Mouse (Mus musculus): Measurements from ENCODE around the gene Jpt1. TPM values are rescaled to one million over a fixed set of nuclear protein-coding genes. Genes with fewer than 3 reads are reported as not detected.

The Jpt1 gene
- polyA plus RNA-seq (2012; rRNA removed; ENCODE audit: low replicate concordance), result 216 and 221 TPM in 2 replicates

GRCm38 (mm10) chr11:115514238-115514663 lies at the start of gene Jpt1:
Gene Jpt1, minus strand, starts transcription at chr11:115514387.

GRCm38 (mm10) chr11:115536038-115536681 lies 22.0 kb upstream of the Jpt1 start, which contains the start of gene Sumo2:
Gene Sumo2, minus strand, starts transcription at chr11:115536276.

DNA sequence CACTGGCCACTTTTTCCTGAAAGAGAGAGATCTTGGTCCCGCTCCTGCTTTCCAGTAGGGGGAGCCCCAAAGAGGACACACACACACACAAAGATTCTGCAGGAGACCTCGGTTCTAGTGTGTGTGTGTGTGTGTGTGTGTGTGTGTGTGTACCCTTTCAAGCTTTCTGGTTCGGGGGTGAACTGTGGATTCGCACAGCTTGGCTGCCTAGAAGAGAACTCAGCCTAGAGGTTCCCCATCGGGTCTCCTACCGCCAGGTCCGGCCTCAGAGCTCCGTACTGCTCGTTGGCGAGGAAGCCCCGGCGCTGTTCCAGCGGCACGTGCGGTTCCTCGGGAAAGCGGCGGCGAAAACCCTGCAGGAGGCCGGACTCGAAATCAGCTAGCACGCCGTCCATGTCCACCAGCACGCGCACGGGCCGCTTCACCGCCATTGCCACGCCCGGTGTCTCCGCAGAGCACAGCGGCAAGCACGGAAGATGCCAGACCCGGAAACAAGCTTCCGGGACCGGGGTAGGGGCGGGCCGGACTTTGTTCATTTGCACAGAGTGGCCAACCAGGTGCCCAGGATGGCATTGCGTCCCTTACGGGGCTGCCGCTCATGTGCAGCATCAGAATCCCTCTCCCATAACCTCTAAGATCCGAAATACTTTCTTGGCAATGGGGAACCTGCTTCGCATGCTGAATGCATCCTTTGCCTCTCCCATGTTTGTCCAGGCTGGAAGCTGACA lies 22.7 kb downstream of the Jpt1 start, which contains the start of gene Nt5c:
Gene Nt5c, minus strand, starts transcription at position 507 of the 728 bp plus-strand sequence.

GRCm38 (mm10) chr11:115475025-115475757 lies 39.0 kb downstream of the Jpt1 start, which contains the start of gene Armc7:
Gene Armc7, plus strand, starts transcription at chr11:115475667.

GRCm38 (mm10) chr11:115462243-115462891 lies 51.8 kb downstream of the Jpt1 start, which contains the start of gene Slc16a5:
Gene Slc16a5, plus strand, starts transcription at chr11:115462474.

Other genes starting within 250 kb of the Jpt1 start
- 0.11 and 0.59 TPM in 2 replicates for gene Grin2c, start 247.1 kb downstream of the Jpt1 start, polyA plus RNA-seq (2012; rRNA removed; ENCODE audit: low replicate concordance)
- 17.8 and 30.0 TPM in 2 replicates for gene Fdxr, start 237.3 kb downstream of the Jpt1 start, polyA plus RNA-seq (2012; rRNA removed; ENCODE audit: low replicate concordance)
- 4.2 and 5.5 TPM in 2 replicates for gene Fads6, start 216.7 kb downstream of the Jpt1 start, polyA plus RNA-seq (2012; rRNA removed; ENCODE audit: low replicate concordance)
- not detected in 2 replicates for gene Otop2, start 207.2 kb downstream of the Jpt1 start, polyA plus RNA-seq (2012; rRNA removed; ENCODE audit: low replicate concordance)
- gene Ush1g, start 192.3 kb downstream of the Jpt1 start, polyA plus RNA-seq (2012; rRNA removed; ENCODE audit: low replicate concordance), result 0.26 and 0.37 TPM in 2 replicates
- 0.05 and 0.16 TPM in 2 replicates for gene Otop3, start 179.7 kb downstream of the Jpt1 start, polyA plus RNA-seq (2012; rRNA removed; ENCODE audit: low replicate concordance)
- gene Hid1, start 146.6 kb downstream of the Jpt1 start, polyA plus RNA-seq (2012; rRNA removed; ENCODE audit: low replicate concordance), result 53.5 and 57.6 TPM in 2 replicates
- gene Cdr2l, start 132.5 kb downstream of the Jpt1 start, polyA plus RNA-seq (2012; rRNA removed; ENCODE audit: low replicate concordance), result 18.2 and 20.7 TPM in 2 replicates
- 58.1 and 65.1 TPM in 2 replicates for gene Mrpl58, start 110.6 kb downstream of the Jpt1 start, polyA plus RNA-seq (2012; rRNA removed; ENCODE audit: low replicate concordance)
- 52.6 and 152 TPM in 2 replicates for gene Atp5h, start 94.4 kb downstream of the Jpt1 start, polyA plus RNA-seq (2012; rRNA removed; ENCODE audit: low replicate concordance)
- 36.0 and 38.1 TPM in 2 replicates for gene Kctd2, start 94.3 kb downstream of the Jpt1 start, polyA plus RNA-seq (2012; rRNA removed; ENCODE audit: low replicate concordance)
- 0.42 and 0.57 TPM in 2 replicates for gene Trim80, start 73.8 kb downstream of the Jpt1 start, polyA plus RNA-seq (2012; rRNA removed; ENCODE audit: low replicate concordance)
- gene Slc16a5, start 51.9 kb downstream of the Jpt1 start, polyA plus RNA-seq (2012; rRNA removed; ENCODE audit: low replicate concordance), result 5.7 and 10.6 TPM in 2 replicates
- gene Armc7, start 38.7 kb downstream of the Jpt1 start, polyA plus RNA-seq (2012; rRNA removed; ENCODE audit: low replicate concordance), result 11.8 and 44.6 TPM in 2 replicates
- 41.8 and 67.1 TPM in 2 replicates for gene Nt5c, start 22.5 kb downstream of the Jpt1 start, polyA plus RNA-seq (2012; rRNA removed; ENCODE audit: low replicate concordance)
- 32.4 and 64.1 TPM in 2 replicates for gene Sumo2, start 21.9 kb upstream of the Jpt1 start, polyA plus RNA-seq (2012; rRNA removed; ENCODE audit: low replicate concordance)
- gene Nup85, start 50.0 kb upstream of the Jpt1 start, polyA plus RNA-seq (2012; rRNA removed; ENCODE audit: low replicate concordance), result 30.2 and 65.1 TPM in 2 replicates
- 24.3 and 26.8 TPM in 2 replicates for gene Mrps7, start 89.5 kb upstream of the Jpt1 start, polyA plus RNA-seq (2012; rRNA removed; ENCODE audit: low replicate concordance)
- gene Gga3, start 89.7 kb upstream of the Jpt1 start, polyA plus RNA-seq (2012; rRNA removed; ENCODE audit: low replicate concordance), result 34.7 and 39.4 TPM in 2 replicates
- gene Mif4gd, start 98.6 kb upstream of the Jpt1 start, polyA plus RNA-seq (2012; rRNA removed; ENCODE audit: low replicate concordance), result 164 and 226 TPM in 2 replicates
- 176 and 234 TPM in 2 replicates for gene Slc25a19, start 113.9 kb upstream of the Jpt1 start, polyA plus RNA-seq (2012; rRNA removed; ENCODE audit: low replicate concordance)
- gene Grb2, start 194.2 kb upstream of the Jpt1 start, polyA plus RNA-seq (2012; rRNA removed; ENCODE audit: low replicate concordance), result 47.1 and 53.9 TPM in 2 replicates